Mouse (Mus musculus) liver, embryonic 14.5 days (tissue): Measurements from ENCODE around the gene Kcnh7. TPM values are rescaled to one million over a fixed set of nuclear protein-coding genes. Genes with fewer than 3 reads are reported as not detected.

Experiments used
- ATAC-seq: fragments of 200-750 bp; cut with Nextera tagmentation; 2 replicates; pipeline ENCODE4 v1.8.0; 2017; ENCODE audit warnings: moderate number of reproducible peaks, mild to moderate bottlenecking, moderate library complexity; ENCODE audit not compliant: insufficient read depth
- DNase-seq, 3 experiments: peaks; one replicate each; pipeline ENCODE4 v3.0.0-alpha.2; 2012 to 2013; ENCODE audit warnings: low read depth in 3 of 3, low spot score in 3 of 3
- H3K27ac ChIP-seq: fragments of 300-500 bp; sonication (generic); 2 replicates; pipeline ENCODE4 v1.5.1; 2014; ENCODE audit warnings: moderate library complexity, mild to moderate bottlenecking, control low read depth, inconsistent platforms
- H3K27me3 ChIP-seq: fragments of 300-500 bp; sonication (generic); 2 replicates; pipeline ENCODE4 v1.6.1; 2014; ENCODE audit warnings: mild to moderate bottlenecking, low read length, moderate library complexity; ENCODE audit not compliant: control insufficient read depth, insufficient read depth
- H3K36me3 ChIP-seq: fragments of 300-500 bp; sonication (generic); replicated peaks from 2 replicates; pipeline ENCODE4 v1.6.1; 2014; ENCODE audit warnings: low read depth; ENCODE audit not compliant: control insufficient read depth, insufficient read depth
- H3K4me1 ChIP-seq, 2 experiments: fragments of 200-500 bp in 1 of 2; fragments of 300-500 bp in 1 of 2; sonication (generic) in 1 of 2; replicated peaks; 2 replicates each; pipeline ENCODE4 v1.6.1; 2012 to 2014; ENCODE audit warnings: antibody characterized with exemption in 1 of 2, inconsistent platforms in 1 of 2, low read length in 1 of 2; ENCODE audit not compliant: control insufficient read depth in 2 of 2, insufficient read depth in 2 of 2
- H3K4me2 ChIP-seq: fragments of 300-500 bp; sonication (generic); 2 replicates; pipeline ENCODE4 v1.6.1; 2014; ENCODE audit warnings: low read depth, mild to moderate bottlenecking, control low read depth, moderate library complexity
- H3K4me3 ChIP-seq, 2 experiments: fragments of 200-500 bp in 1 of 2; fragments of 300-500 bp in 1 of 2; sonication (generic) in 1 of 2; 2 replicates each; pipeline ENCODE4 v1.5.1; 2012 to 2014; ENCODE audit warnings: low read depth in 2 of 2, low read length in 2 of 2, mild to moderate bottlenecking in 2 of 2, control low read depth in 1 of 2, inconsistent platforms in 1 of 2, moderate library complexity in 1 of 2; ENCODE audit not compliant: insufficient read depth in 1 of 2
- H3K9ac ChIP-seq: fragments of 300-500 bp; sonication (generic); replicated peaks from 2 replicates; pipeline ENCODE4 v1.6.1; 2014; ENCODE audit warnings: mild to moderate bottlenecking, control low read depth, moderate library complexity
- H3K9me3 ChIP-seq: fragments of 300-500 bp; sonication (generic); 2 replicates; pipeline ENCODE4 v1.6.1; 2016; ENCODE audit warnings: low read length, mixed read lengths; ENCODE audit not compliant: control insufficient read depth
- CTCF ChIP-seq: IDR thresholded peaks from 2 replicates; pipeline ENCODE4 v1.5.1; 2016; ENCODE audit warnings: antibody characterized with exemption, low read depth, control low read depth
- EP300 ChIP-seq: IDR thresholded peaks from 2 replicates; pipeline ENCODE4 v1.6.1; 2016; ENCODE audit warnings: antibody characterized with exemption, low read depth
- WGBS: fragments of 180-500 bp; shearing (Covaris S2); extraction: QIAGEN DNeasy Blood & Tissue Kit; methylation state at CpG from one replicate; pipeline ENCODE4 v1.1.7; 2014; ENCODE audit not compliant: insufficient replicate concordance; 5-methylcytosine and 5-hydroxymethylcytosine counted together
- polyA plus RNA-seq, 2 experiments: library from polyadenylated mRNA; depleted of rRNA in 1 of 2; stranded (reverse) in 1 of 2; unstranded in 1 of 2; fragments of >200 nt; fragmentation: Nextera tagmentation in 1 of 2; extraction: Ambion mirVana in 1 of 2; gene quantifications; 2 replicates each; pipeline versions ENCODE4 v1.2.1 to v1.2.3; 2012 to 2014

The Kcnh7 gene
- polyA plus RNA-seq, 2 experiments: 0.01 to 0.03 TPM

DNA sequence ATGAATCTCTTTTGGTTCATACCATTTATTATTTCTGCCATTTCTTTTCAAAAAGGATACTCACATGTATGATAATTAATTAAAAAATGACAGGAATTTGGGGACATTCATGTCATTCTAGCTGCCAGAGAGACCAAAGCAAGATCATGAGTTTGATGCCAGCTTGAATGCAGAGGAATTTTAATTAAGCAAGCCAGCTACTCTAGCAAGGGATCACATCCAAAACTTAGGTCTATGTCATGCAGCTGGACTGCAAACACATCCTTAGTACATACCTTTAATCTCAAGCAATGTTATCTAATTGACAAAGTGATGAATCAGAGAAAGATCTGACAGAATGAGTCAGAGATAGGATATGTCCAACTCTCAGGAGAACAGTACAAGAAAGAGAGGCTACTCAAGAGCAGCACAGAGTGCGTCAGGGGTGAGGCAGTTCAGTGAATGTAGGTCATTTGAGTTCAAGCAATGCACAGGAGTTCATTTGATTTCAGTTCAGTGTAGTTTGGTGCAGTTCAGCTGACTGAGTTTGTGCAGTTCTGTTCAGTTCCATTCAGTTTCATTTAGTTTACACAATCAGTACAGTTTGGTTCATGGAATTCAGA, 248.7 kb downstream of the Kcnh7 start:
- Histone ChIP-seq H3K4me1 (no peaks in the 10 kb centered on the region), H3K9me3 (no peaks in the 10 kb centered on the region), H3K9ac (no peak overlapping the region), H3K27ac (no peak overlapping the region), H3K4me2 (no peak overlapping the region), H3K27me3 (no peaks in the 10 kb centered on the region), H3K4me3 (no peak overlapping the region), H3K36me3 (no peaks in the 10 kb centered on the region)
- no peak for ATAC-seq
- 65% methylated on average over 1 of the region's 1 CpGs for WGBS
- TF ChIP-seq EP300 (no peak), CTCF (no peak)
- DNase-seq: no peak

DNA sequence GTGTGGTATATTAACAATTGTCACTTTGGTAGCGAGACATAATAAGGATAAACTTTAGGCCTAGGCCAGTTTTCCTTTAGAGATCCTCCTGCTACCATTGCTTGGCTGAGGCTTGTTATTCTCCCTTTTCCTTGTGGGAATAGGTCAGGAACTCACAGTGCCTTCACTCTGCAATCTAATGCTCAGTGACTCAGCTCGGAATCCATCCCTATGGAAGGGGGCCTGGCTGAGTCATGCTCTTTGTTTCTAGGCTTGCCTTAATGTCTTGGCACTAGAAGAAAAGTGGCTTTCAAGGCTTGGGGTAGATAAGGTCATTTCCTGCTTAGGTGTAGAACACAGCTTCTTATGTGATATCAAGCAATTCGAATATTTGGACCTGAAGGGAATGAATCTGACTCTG, 255.6 kb downstream of the Kcnh7 start:
- Histone ChIP-seq H3K27ac (no peak overlapping the region), H3K36me3 (no peaks in the 10 kb centered on the region), H3K4me2 (no peak overlapping the region), H3K9me3 (no peaks in the 10 kb centered on the region), H3K4me3 (no peak overlapping the region), H3K9ac (no peak overlapping the region), H3K4me1 (no peaks in the 10 kb centered on the region), H3K27me3 (no peaks in the 10 kb centered on the region)
- no peak for TF ChIP-seq CTCF
- no peak for TF ChIP-seq EP300
- no peak for DNase-seq
- 46% methylated on average over 3 of the region's 3 CpGs for WGBS
- ATAC-seq: no peak

DNA sequence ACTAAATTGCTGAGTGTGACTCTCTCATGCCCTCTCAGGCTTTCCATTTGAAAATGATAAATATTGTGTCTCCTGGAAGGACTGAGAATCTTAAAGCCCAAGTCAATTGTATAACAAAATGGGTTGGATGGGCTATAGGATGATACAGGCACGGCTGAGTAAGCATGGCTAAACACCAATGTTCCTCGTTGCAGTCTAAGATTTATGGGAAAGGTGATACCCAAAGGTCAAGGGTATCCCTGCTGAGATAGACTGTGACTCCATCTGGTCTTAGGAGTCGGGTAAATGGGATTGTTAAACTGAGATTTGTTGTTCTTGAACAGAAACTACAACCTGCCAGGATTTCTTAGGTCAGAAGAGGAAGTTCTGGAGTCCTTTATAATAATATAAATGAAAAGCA, 256.0 kb downstream of the Kcnh7 start:
- WGBS: 31% methylated on average over 3 of the region's 3 CpGs
- no peaks in the 10 kb centered on the region for H3K9me3 ChIP-seq
- H3K36me3 ChIP-seq: no peaks in the 10 kb centered on the region
- no peaks in the 10 kb centered on the region for H3K27me3 ChIP-seq
- H3K4me3 ChIP-seq: no peak overlapping the region
- TF ChIP-seq EP300 (no peak), CTCF (no peak)
- ATAC-seq (no peak), DNase-seq (no peak)
- no peak overlapping the region for H3K4me2 ChIP-seq
- H3K9ac ChIP-seq: no peak overlapping the region
- no peak overlapping the region for H3K27ac ChIP-seq
- H3K4me1 ChIP-seq: no peaks in the 10 kb centered on the region

GRCm38 (mm10) chr2:62923803-62924202, 260.3 kb downstream of the Kcnh7 start:
- no peak for ATAC-seq

GRCm38 (mm10) chr2:62907688-62908087, 276.4 kb downstream of the Kcnh7 start:
- DNase-seq: no peak
- no peaks in the 10 kb centered on the region for H3K36me3 ChIP-seq
- no peak for ATAC-seq
- no peak overlapping the region for H3K4me2 ChIP-seq
- H3K27me3 ChIP-seq: no peaks in the 10 kb centered on the region
- no peak for TF ChIP-seq EP300
- no peak for TF ChIP-seq CTCF
- H3K4me3 ChIP-seq: no peak overlapping the region
- H3K9ac ChIP-seq: no peak overlapping the region
- no peaks in the 10 kb centered on the region for H3K9me3 ChIP-seq
- no peak overlapping the region for H3K27ac ChIP-seq
- H3K4me1 ChIP-seq: no peaks in the 10 kb centered on the region
- WGBS: 45% methylated on average over 3 of the region's 3 CpGs

More at GRCm38 (mm10) chr2:62923803-62924202, 260.3 kb downstream of the Kcnh7 start:
- no peaks in the 10 kb centered on the region for H3K9me3 ChIP-seq
- H3K27ac ChIP-seq: no peak overlapping the region
- H3K27me3 ChIP-seq: no peaks in the 10 kb centered on the region
- TF ChIP-seq EP300 (no peak), CTCF (no peak)
- no peak overlapping the region for H3K9ac ChIP-seq
- 54% methylated on average over 4 of the region's 4 CpGs for WGBS
- H3K36me3 ChIP-seq: no peaks in the 10 kb centered on the region
- no peaks in the 10 kb centered on the region for H3K4me1 ChIP-seq
- no peak overlapping the region for H3K4me2 ChIP-seq
- H3K4me3 ChIP-seq: no peak overlapping the region
- DNase-seq: no peak
